Mouse (Mus musculus) G1E (cell line): Measurements from ENCODE around the gene Gfra1. TPM values are rescaled to one million over a fixed set of nuclear protein-coding genes. Genes with fewer than 3 reads are reported as not detected.

Experiments
- ATAC-seq: 2 replicates; pipeline ENCODE4 v1.8.0; 2016; ENCODE audit warnings: mild to moderate bottlenecking; ENCODE audit not compliant: insufficient number of reproducible peaks, poor library complexity, low FRiP score, severe bottlenecking; ENCODE audit errors: extremely low read depth
- DNase-seq: peaks from one replicate; pipeline ENCODE4 v3.0.0; 2012; ENCODE audit warnings: low spot score
- H3K27me3 ChIP-seq: 2 replicates; pipeline ENCODE4 v1.6.1; 2012; ENCODE audit warnings: mild to moderate bottlenecking, low read length, inconsistent platforms; ENCODE audit not compliant: insufficient read depth
- H3K36me3 ChIP-seq: replicated peaks from 2 replicates; pipeline ENCODE3; 2012; ENCODE audit warnings: mild to moderate bottlenecking, inconsistent platforms
- H3K4me1 ChIP-seq: 2 replicates; pipeline ENCODE4 v1.6.1; 2012; ENCODE audit warnings: low read depth, low read length, inconsistent platforms, mixed read lengths; ENCODE audit not compliant: insufficient read depth
- H3K4me3 ChIP-seq: 2 replicates; pipeline ENCODE4 v1.5.1; 2012; ENCODE audit warnings: low read depth, mild to moderate bottlenecking, inconsistent platforms, low read length, moderate library complexity, mixed read lengths
- H3K9me3 ChIP-seq: replicated peaks from 2 replicates; pipeline ENCODE4 v1.6.1; 2012; ENCODE audit warnings: inconsistent platforms
- CTCF ChIP-seq: IDR thresholded peaks from 2 replicates; pipeline ENCODE4 v1.5.1; 2012; ENCODE audit warnings: low read depth, low read length, inconsistent platforms, mixed read lengths
- GATA1 ChIP-seq: IDR thresholded peaks from 2 replicates; pipeline ENCODE4 v1.6.1; 2012; ENCODE audit warnings: borderline replicate concordance, low read length, inconsistent platforms, mixed read lengths
- GATA2 ChIP-seq: IDR thresholded peaks from 2 replicates; pipeline ENCODE4 v1.6.1; 2012; ENCODE audit warnings: low read depth, low read length, inconsistent platforms, borderline replicate concordance
- POLR2AphosphoS5 ChIP-seq: IDR thresholded peaks from 2 replicates; pipeline ENCODE4 v1.6.1; 2012; ENCODE audit warnings: low read depth, low read length, inconsistent platforms; ENCODE audit not compliant: insufficient replicate concordance
- TAL1 ChIP-seq: conservative IDR thresholded peaks from 2 replicates; pipeline ENCODE4 v1.6.1; 2012; ENCODE audit warnings: low read depth, low read length, inconsistent platforms, mixed read lengths
- polyA plus RNA-seq: library from polyadenylated mRNA; stranded (reverse); fragments of >175 nt; gene quantifications from 2 replicates; pipeline ENCODE4 v1.2.3, GENCODE M21; 2012
- total RNA-seq, 2 experiments: library from RNA; stranded (forward) in 1 of 2; stranded (reverse) in 1 of 2; fragments of 200-1000 nt in 1 of 2; fragments of >200 nt in 1 of 2; fragmentation: Nextera tagmentation in 1 of 2; gene quantifications; 2 replicates each; pipeline ENCODE4 v1.2.3; 2014 to 2017

Gfra1 gene
- total RNA-seq (2014; fragmentation: Nextera tagmentation) (not detected in 2 replicates), total RNA-seq (2017) (0.06 and 0.16 TPM in 2 replicates), polyA plus RNA-seq (not detected in 2 replicates)

- TF ChIP-seq TAL1 (no peak), GATA2 (no peak), GATA1 (no peak), POLR2AphosphoS5 (no peak)
- no peaks in the 10 kb centered on the region for H3K36me3 ChIP-seq
- H3K9me3 ChIP-seq: peaks cover 52% of the 10 kb centered on the region
- DNase-seq: no peak
- no peak for ATAC-seq
- H3K4me1 ChIP-seq: no peaks in the 10 kb centered on the region
- no peak within 1 kb of the TSS; the same call in 1 of the 2 replicates for H3K4me3 ChIP-seq
- H3K27me3 ChIP-seq: no peaks in the 10 kb centered on the region; the same call in 1 of the 2 replicates
These were observed at the start of gene Gfra1 for GRCm38 (mm10) chr19:58455496-58456061. TSS of gene Gfra1 (minus strand) at chr19:58455909.

GRCm38 (mm10) chr19:58500049-58500448, 44.3 kb upstream of the Gfra1 start:
- no peak overlapping the region for H3K4me3 ChIP-seq
- DNase-seq (no peak), ATAC-seq (no peak)
- no peak for TF ChIP-seq TAL1
- TF ChIP-seq GATA2: no peak
- TF ChIP-seq POLR2AphosphoS5: no peak
- no peak for TF ChIP-seq GATA1
- no peak for TF ChIP-seq CTCF
- H3K9me3 ChIP-seq: peaks cover 9% of the 10 kb centered on the region
- no peaks in the 10 kb centered on the region for H3K4me1 ChIP-seq
- H3K36me3 ChIP-seq: no peaks in the 10 kb centered on the region
- no peaks in the 10 kb centered on the region for H3K27me3 ChIP-seq

GRCm38 (mm10) chr19:58499420-58499966, 43.8 kb upstream of the Gfra1 start:
- no peaks in the 10 kb centered on the region for H3K27me3 ChIP-seq
- no peaks in the 10 kb centered on the region for H3K4me1 ChIP-seq
- no peak for DNase-seq
- no peak overlapping the region for H3K4me3 ChIP-seq
- TF ChIP-seq GATA2 (no peak), POLR2AphosphoS5 (no peak), GATA1 (no peak), CTCF (no peak), TAL1 (no peak)
- ATAC-seq: no peak
- no peaks in the 10 kb centered on the region for H3K36me3 ChIP-seq
- peaks cover 9% of the 10 kb centered on the region for H3K9me3 ChIP-seq

GRCm38 (mm10) chr19:58497106-58497505, 41.4 kb upstream of the Gfra1 start:
- TF ChIP-seq GATA2 (no peak), POLR2AphosphoS5 (no peak), CTCF (no peak), GATA1 (no peak), TAL1 (no peak)
- Histone ChIP-seq H3K27me3 (no peaks in the 10 kb centered on the region), H3K36me3 (no peaks in the 10 kb centered on the region), H3K4me1 (no peaks in the 10 kb centered on the region), H3K9me3 (peaks cover 8% of the 10 kb centered on the region; the same call in 1 of the 2 replicates), H3K4me3 (no peak overlapping the region)
- ATAC-seq: no peak
- DNase-seq: no peak

GRCm38 (mm10) chr19:58486686-58487085, 31.0 kb upstream of the Gfra1 start:
- Histone ChIP-seq H3K36me3 (no peaks in the 10 kb centered on the region), H3K4me3 (no peak overlapping the region), H3K4me1 (no peaks in the 10 kb centered on the region), H3K9me3 (peaks cover 9% of the 10 kb centered on the region; the same call in 1 of the 2 replicates), H3K27me3 (no peaks in the 10 kb centered on the region)
- DNase-seq: no peak
- TF ChIP-seq TAL1 (no peak), GATA2 (no peak), POLR2AphosphoS5 (no peak), GATA1 (no peak), CTCF (no peak)
- no peak for ATAC-seq

GRCm38 (mm10) chr19:58482373-58482977, 26.8 kb upstream of the Gfra1 start:
- Histone ChIP-seq H3K9me3 (peaks cover 5% of the 10 kb centered on the region; the same call in 1 of the 2 replicates), H3K36me3 (no peaks in the 10 kb centered on the region), H3K4me1 (no peaks in the 10 kb centered on the region), H3K27me3 (no peaks in the 10 kb centered on the region), H3K4me3 (no peak overlapping the region)
- no peak for DNase-seq
- TF ChIP-seq TAL1: no peak
- no peak for TF ChIP-seq POLR2AphosphoS5
- ATAC-seq: no peak
